Mouse (Mus musculus): ENCODE measurements around the gene Calb2. TPM values are rescaled to one million over a fixed set of nuclear protein-coding genes. Genes with fewer than 3 reads are reported as not detected.

Gene Calb2
- not detected in 2 replicates for total RNA-seq (2012; rRNA removed)
- total RNA-seq (2014; rRNA removed): not detected in 2 replicates
- polyA plus RNA-seq (2012; ENCODE audit: insufficient read length, low read depth): not detected in 2 replicates

GRCm38 (mm10) chr8:110168046-110168445 lies at the start of gene Calb2:
Calb2 (minus strand) TSS chr8:110168210.
- Histone ChIP-seq H3K27ac (ENCODE audit: insufficient read depth, low read depth) (no peak within 1 kb of the TSS), H3K9ac (ENCODE audit: insufficient read depth, low read depth) (no peak within 1 kb of the TSS), H3K4me2 (ENCODE audit: insufficient read depth, low read depth, poor library complexity, severe bottlenecking) (no peak within 1 kb of the TSS), H3K79me2 (replicated peaks; ENCODE audit: control insufficient read depth, extremely low read depth, insufficient read depth, poor library complexity, severe bottlenecking) (no peaks in the 10 kb centered on the region), H3K4me1 (ENCODE audit: control insufficient read depth in 1 of 2, insufficient read depth in 2 of 2) (peaks cover 2 to 14% of the 10 kb centered on the region in 2 experiments), H3K36me3 (replicated peaks in 1 of 2; ENCODE audit: control insufficient read depth in 1 of 2, insufficient read depth in 1 of 2, low read length in 1 of 2) (no peaks in the 10 kb centered on the region), H3K9me3 (replicated peaks; ENCODE audit: low read length) (no peaks in the 10 kb centered on the region), H3K4me3 (replicated peaks in 1 of 3; ENCODE audit: low read depth in 2 of 3, low read length in 2 of 3, poor library complexity in 1 of 3) (no peak within 1 kb of the TSS), H3K27me3 (replicated peaks) (peaks cover 14% of the 10 kb centered on the region)
- in situ Hi-C loops (cut with MboI; ENCODE audit: low pct_ligation_motif_present, low pct_unique_long_range_greater_than_20kb, low sequenced_read_pairs): no loop called here
- TF ChIP-seq EP300 (IDR thresholded peaks at IDR 0.05; ENCODE audit: low read length) (no peak), ZNF384 (IDR thresholded peaks at IDR 0.05; ENCODE audit: low read depth, low read length) (no peak), UBTF (IDR thresholded peaks at IDR 0.05; ENCODE audit: low read depth, low read length) (no peak), JUND (conservative IDR thresholded peaks at IDR 0.05; ENCODE audit: low read depth, low read length) (no peak), MEF2A (IDR thresholded peaks at IDR 0.05; ENCODE audit: borderline replicate concordance, low read depth, low read length) (no peak), POLR2A (IDR thresholded peaks at IDR 0.05; ENCODE audit: low read depth, low read length) (no peak), ELF1 (IDR thresholded peaks at IDR 0.05; ENCODE audit: low read depth, low read length) (no peak), ZC3H11A (IDR thresholded peaks at IDR 0.05; ENCODE audit: low read depth, low read length) (no peak), RCOR1 (conservative IDR thresholded peaks at IDR 0.05; ENCODE audit: low read depth, low read length) (no peak), CHD1 (IDR thresholded peaks at IDR 0.05; ENCODE audit: low read depth, low read length) (no peak), JUN (IDR thresholded peaks at IDR 0.05; ENCODE audit: insufficient read depth, low read depth, low read length) (no peak), HCFC1 (IDR thresholded peaks at IDR 0.05; ENCODE audit: low read depth, low read length) (no peak), CTCF (conservative IDR thresholded peaks at IDR 0.05 in 1 of 2, IDR thresholded peaks at IDR 0.05 in 1 of 2; ENCODE audit: low read depth in 2 of 2, low read length in 2 of 2) (no peak), MXI1 (IDR thresholded peaks at IDR 0.05; ENCODE audit: low read depth, low read length) (no peak), MAFK (IDR thresholded peaks at IDR 0.05; ENCODE audit: insufficient replicate concordance, low read length) (no peak), E2F4 (IDR thresholded peaks at IDR 0.05; ENCODE audit: insufficient replicate concordance, low read depth, low read length) (no peak), GABPA (IDR thresholded peaks at IDR 0.05; ENCODE audit: insufficient replicate concordance, low read depth, low read length) (no peak), MYC (IDR thresholded peaks at IDR 0.05; ENCODE audit: low read depth, low read length) (no peak), USF2 (conservative IDR thresholded peaks at IDR 0.05; ENCODE audit: low read depth, low read length) (no peak)
- dilution Hi-C loops (cut with MboI; ENCODE audit: extremely low pct_ligation_motif_present, extremely low pct_unique_long_range_greater_than_20kb, low sequenced_read_pairs): no loop called here
- DNase-seq (ENCODE audit: extremely low read depth): no peak

- H3K4me1 ChIP-seq (ENCODE audit: control insufficient read depth in 1 of 2, insufficient read depth in 2 of 2): peaks cover 3 to 25% of the 10 kb centered on the region in 2 experiments
- peak; percentile 99 for DNase-seq (ENCODE audit: extremely low read depth)
- peak overlapping the region; percentile 64 to 93 (median 82) for H3K4me3 ChIP-seq (replicated peaks in 1 of 3; ENCODE audit: low read depth in 2 of 3, low read length in 2 of 3, poor library complexity in 1 of 3)
- H3K79me2 ChIP-seq (replicated peaks; ENCODE audit: control insufficient read depth, extremely low read depth, insufficient read depth, poor library complexity, severe bottlenecking): peaks cover 30% of the 10 kb centered on the region
- dilution Hi-C loops (cut with MboI; ENCODE audit: extremely low pct_ligation_motif_present, extremely low pct_unique_long_range_greater_than_20kb, low sequenced_read_pairs) (no loop called here), in situ Hi-C loops (cut with MboI; ENCODE audit: low pct_ligation_motif_present, low pct_unique_long_range_greater_than_20kb, low sequenced_read_pairs) (no loop called here)
- no peaks in the 10 kb centered on the region for H3K27me3 ChIP-seq (replicated peaks)
- peak overlapping the region; percentile 96 for H3K4me2 ChIP-seq (ENCODE audit: insufficient read depth, low read depth, poor library complexity, severe bottlenecking)
- H3K27ac ChIP-seq (ENCODE audit: insufficient read depth, low read depth): no peak overlapping the region
- peaks cover 19 to 34% of the 10 kb centered on the region in 2 experiments for H3K36me3 ChIP-seq (replicated peaks in 1 of 2; ENCODE audit: control insufficient read depth in 1 of 2, insufficient read depth in 1 of 2, low read length in 1 of 2)
- H3K9ac ChIP-seq (ENCODE audit: insufficient read depth, low read depth): peak overlapping the region; percentile 69
- no peaks in the 10 kb centered on the region for H3K9me3 ChIP-seq (replicated peaks; ENCODE audit: low read length)
- TF ChIP-seq ELF1 (IDR thresholded peaks at IDR 0.05; ENCODE audit: low read depth, low read length) (peak; percentile 95), CHD2 (IDR thresholded peaks at IDR 0.05; ENCODE audit: low read length) (no peak), TBP (conservative IDR thresholded peaks at IDR 0.05; ENCODE audit: low read depth, low read length) (no peak), USF1 (IDR thresholded peaks at IDR 0.05; ENCODE audit: low read depth, low read length) (no peak), POLR2A (IDR thresholded peaks at IDR 0.05; ENCODE audit: low read depth, low read length) (peak; percentile 90), MAFK (IDR thresholded peaks at IDR 0.05; ENCODE audit: insufficient replicate concordance, low read length) (no peak), MXI1 (IDR thresholded peaks at IDR 0.05; ENCODE audit: low read depth, low read length) (peak; percentile 97), KAT2A (IDR thresholded peaks at IDR 0.05; ENCODE audit: insufficient replicate concordance, low read length) (no peak), RCOR1 (conservative IDR thresholded peaks at IDR 0.05; ENCODE audit: low read depth, low read length) (no peak), SIN3A (IDR thresholded peaks at IDR 0.05; ENCODE audit: low read length) (peak; percentile 88), MEF2A (IDR thresholded peaks at IDR 0.05; ENCODE audit: borderline replicate concordance, low read depth, low read length) (no peak), RAD21 (IDR thresholded peaks at IDR 0.05; ENCODE audit: low read depth, low read length) (no peak), NRF1 (IDR thresholded peaks at IDR 0.05; ENCODE audit: low read depth, low read length) (peak; percentile 99), SMC3 (IDR thresholded peaks at IDR 0.05; ENCODE audit: low read depth, low read length) (no peak), CHD1 (IDR thresholded peaks at IDR 0.05; ENCODE audit: low read depth, low read length) (no peak), ETS1 (conservative IDR thresholded peaks at IDR 0.05; ENCODE audit: low read depth, low read length) (no peak; the same call in 1 of the 2 replicates), EP300 (IDR thresholded peaks at IDR 0.05; ENCODE audit: low read length) (no peak), MYC (IDR thresholded peaks at IDR 0.05; ENCODE audit: low read depth, low read length) (peak; percentile 82; the same call in 1 of the 2 replicates), BHLHE40 (IDR thresholded peaks at IDR 0.05; ENCODE audit: low read depth, low read length) (peak; percentile 75), JUN (IDR thresholded peaks at IDR 0.05; ENCODE audit: insufficient read depth, low read depth, low read length) (no peak), PAX5 (IDR thresholded peaks at IDR 0.05; ENCODE audit: low read length) (no peak), MAZ (IDR thresholded peaks at IDR 0.05; ENCODE audit: low read depth, low read length) (peak; percentile 85)
Observed at GRCm38 (mm10) chr8:110217681-110218131, 49.7 kb upstream of the Calb2 start.

All from CH12.LX (cell line).